Mouse (Mus musculus): ENCODE data around the gene Osbpl9. TPM values are rescaled to one million over a fixed set of nuclear protein-coding genes. Genes with fewer than 3 reads are reported as not detected.

The Osbpl9 gene
- total and polyA plus RNA-seq, 3 experiments: 55.5 to 73.5 (median 59.2) TPM

- H3K9me3 ChIP-seq (replicated peaks; ENCODE audit: low read length): peaks cover 6% of the 10 kb centered on the region
- no peak overlapping the region for H3K4me3 ChIP-seq (replicated peaks in 1 of 3; ENCODE audit: low read depth in 2 of 3, low read length in 2 of 3, poor library complexity in 1 of 3)
- in situ Hi-C loops (cut with MboI; ENCODE audit: low pct_ligation_motif_present, low pct_unique_long_range_greater_than_20kb, low sequenced_read_pairs): no loop called here
- dilution Hi-C loops (cut with MboI; ENCODE audit: extremely low pct_ligation_motif_present, extremely low pct_unique_long_range_greater_than_20kb, low sequenced_read_pairs): no loop called here
- TF ChIP-seq IRF4 (IDR thresholded peaks at IDR 0.05; ENCODE audit: low read depth, low read length): no peak
- TF ChIP-seq RCOR1 (conservative IDR thresholded peaks at IDR 0.05; ENCODE audit: low read depth, low read length): no peak
- no peak for TF ChIP-seq PAX5 (IDR thresholded peaks at IDR 0.05; ENCODE audit: low read length)
- no peak for TF ChIP-seq ELF1 (IDR thresholded peaks at IDR 0.05; ENCODE audit: low read depth, low read length)
- TF ChIP-seq MAZ (IDR thresholded peaks at IDR 0.05; ENCODE audit: low read depth, low read length): no peak
- TF ChIP-seq TCF12 (IDR thresholded peaks at IDR 0.05; ENCODE audit: low read depth, low read length): no peak
- no peak for TF ChIP-seq NELFE (IDR thresholded peaks at IDR 0.05; ENCODE audit: low read depth, low read length)
- no peak overlapping the region for H3K4me2 ChIP-seq (ENCODE audit: insufficient read depth, low read depth, poor library complexity, severe bottlenecking)
- no peaks in the 10 kb centered on the region for H3K79me2 ChIP-seq (replicated peaks; ENCODE audit: control insufficient read depth, extremely low read depth, insufficient read depth, poor library complexity, severe bottlenecking)
- H3K9ac ChIP-seq (ENCODE audit: insufficient read depth, low read depth): no peak overlapping the region
- peaks cover 63 to 89% of the 10 kb centered on the region in 2 experiments for H3K36me3 ChIP-seq (replicated peaks in 1 of 2; ENCODE audit: control insufficient read depth in 1 of 2, insufficient read depth in 1 of 2, low read length in 1 of 2)
- H3K27ac ChIP-seq (ENCODE audit: insufficient read depth, low read depth): no peak overlapping the region
- no peaks in the 10 kb centered on the region for H3K27me3 ChIP-seq (replicated peaks)
- DNase-seq (ENCODE audit: extremely low read depth): no peak
- H3K4me1 ChIP-seq (ENCODE audit: control insufficient read depth in 1 of 2, insufficient read depth in 2 of 2): no peaks in the 10 kb centered on the region
Observed at GRCm38 (mm10) chr4:109043294-109043693, 158.8 kb downstream of the Osbpl9 start.

- dilution Hi-C loops (cut with MboI; ENCODE audit: extremely low pct_ligation_motif_present, extremely low pct_unique_long_range_greater_than_20kb, low sequenced_read_pairs) (no loop called here), in situ Hi-C loops (cut with MboI; ENCODE audit: low pct_ligation_motif_present, low pct_unique_long_range_greater_than_20kb, low sequenced_read_pairs) (no loop called here)
Observed at GRCm38 (mm10) chr4:109042739-109043138, 159.3 kb downstream of the Osbpl9 start.

GRCm38 (mm10) chr4:109036327-109036726 is 165.7 kb downstream of the Osbpl9 start:
- Histone ChIP-seq H3K4me3 (replicated peaks in 1 of 3; ENCODE audit: low read depth in 2 of 3, low read length in 2 of 3, poor library complexity in 1 of 3) (no peak overlapping the region), H3K4me2 (ENCODE audit: insufficient read depth, low read depth, poor library complexity, severe bottlenecking) (no peak overlapping the region), H3K9ac (ENCODE audit: insufficient read depth, low read depth) (no peak overlapping the region), H3K9me3 (replicated peaks; ENCODE audit: low read length) (no peaks in the 10 kb centered on the region), H3K27ac (ENCODE audit: insufficient read depth, low read depth) (no peak overlapping the region), H3K36me3 (replicated peaks in 1 of 2; ENCODE audit: control insufficient read depth in 1 of 2, insufficient read depth in 1 of 2, low read length in 1 of 2) (peaks cover 28 to 73% of the 10 kb centered on the region in 2 experiments), H3K4me1 (ENCODE audit: control insufficient read depth in 1 of 2, insufficient read depth in 2 of 2) (no peaks in the 10 kb centered on the region), H3K79me2 (replicated peaks; ENCODE audit: control insufficient read depth, extremely low read depth, insufficient read depth, poor library complexity, severe bottlenecking) (no peaks in the 10 kb centered on the region), H3K27me3 (replicated peaks) (no peaks in the 10 kb centered on the region)
- in situ Hi-C loops (cut with MboI; ENCODE audit: low pct_ligation_motif_present, low pct_unique_long_range_greater_than_20kb, low sequenced_read_pairs): loop anchor here (10.0 kb wide), 1 partner anchor 128 kb away; no protein-coding TSS in a partner anchor
- peak; percentile 66 for DNase-seq (ENCODE audit: extremely low read depth)
- no peak for TF ChIP-seq POLR2A (IDR thresholded peaks at IDR 0.05; ENCODE audit: low read depth, low read length)
- TF ChIP-seq CTCF (conservative IDR thresholded peaks at IDR 0.05 in 1 of 2, IDR thresholded peaks at IDR 0.05 in 1 of 2; ENCODE audit: low read depth in 2 of 2, low read length in 2 of 2): peak; percentile 70 to 77
- TF ChIP-seq SMC3 (IDR thresholded peaks at IDR 0.05; ENCODE audit: low read depth, low read length): peak; percentile 52
- peak; percentile 41 for TF ChIP-seq RAD21 (IDR thresholded peaks at IDR 0.05; ENCODE audit: low read depth, low read length)
- dilution Hi-C loops (cut with MboI; ENCODE audit: extremely low pct_ligation_motif_present, extremely low pct_unique_long_range_greater_than_20kb, low sequenced_read_pairs): no loop called here

More at GRCm38 (mm10) chr4:109042739-109043138, 159.3 kb downstream of the Osbpl9 start:
- H3K4me3 ChIP-seq (replicated peaks in 1 of 3; ENCODE audit: low read depth in 2 of 3, low read length in 2 of 3, poor library complexity in 1 of 3): no peak overlapping the region
- DNase-seq (ENCODE audit: extremely low read depth): no peak
- no peaks in the 10 kb centered on the region for H3K79me2 ChIP-seq (replicated peaks; ENCODE audit: control insufficient read depth, extremely low read depth, insufficient read depth, poor library complexity, severe bottlenecking)
- H3K9ac ChIP-seq (ENCODE audit: insufficient read depth, low read depth): no peak overlapping the region
- H3K27me3 ChIP-seq (replicated peaks): no peaks in the 10 kb centered on the region
- TF ChIP-seq ETS1 (conservative IDR thresholded peaks at IDR 0.05; ENCODE audit: low read depth, low read length): no peak
- no peak for TF ChIP-seq GABPA (IDR thresholded peaks at IDR 0.05; ENCODE audit: insufficient replicate concordance, low read depth, low read length)
- no peak for TF ChIP-seq IRF4 (IDR thresholded peaks at IDR 0.05; ENCODE audit: low read depth, low read length)
- TF ChIP-seq SMC3 (IDR thresholded peaks at IDR 0.05; ENCODE audit: low read depth, low read length): no peak
- no peak for TF ChIP-seq CHD1 (IDR thresholded peaks at IDR 0.05; ENCODE audit: low read depth, low read length)
- no peak for TF ChIP-seq SIN3A (IDR thresholded peaks at IDR 0.05; ENCODE audit: low read length)
- no peak for TF ChIP-seq RAD21 (IDR thresholded peaks at IDR 0.05; ENCODE audit: low read depth, low read length)
- TF ChIP-seq MEF2A (IDR thresholded peaks at IDR 0.05; ENCODE audit: borderline replicate concordance, low read depth, low read length): no peak
- TF ChIP-seq E2F4 (IDR thresholded peaks at IDR 0.05; ENCODE audit: insufficient replicate concordance, low read depth, low read length): no peak
- no peak for TF ChIP-seq CTCF (conservative IDR thresholded peaks at IDR 0.05 in 1 of 2, IDR thresholded peaks at IDR 0.05 in 1 of 2; ENCODE audit: low read depth in 2 of 2, low read length in 2 of 2)
- no peak for TF ChIP-seq ZNF384 (IDR thresholded peaks at IDR 0.05; ENCODE audit: low read depth, low read length)
- no peak for TF ChIP-seq NELFE (IDR thresholded peaks at IDR 0.05; ENCODE audit: low read depth, low read length)
- no peak for TF ChIP-seq CHD2 (IDR thresholded peaks at IDR 0.05; ENCODE audit: low read length)
- no peaks in the 10 kb centered on the region for H3K4me1 ChIP-seq (ENCODE audit: control insufficient read depth in 1 of 2, insufficient read depth in 2 of 2)
- H3K9me3 ChIP-seq (replicated peaks; ENCODE audit: low read length): peaks cover 6% of the 10 kb centered on the region
- no peak overlapping the region for H3K4me2 ChIP-seq (ENCODE audit: insufficient read depth, low read depth, poor library complexity, severe bottlenecking)
- peaks cover 59 to 86% of the 10 kb centered on the region in 2 experiments for H3K36me3 ChIP-seq (replicated peaks in 1 of 2; ENCODE audit: control insufficient read depth in 1 of 2, insufficient read depth in 1 of 2, low read length in 1 of 2)
- H3K27ac ChIP-seq (ENCODE audit: insufficient read depth, low read depth): no peak overlapping the region

Data from CH12.LX (cell line).